Mouse (Mus musculus): ENCODE data around the gene Nfib. TPM values are rescaled to one million over a fixed set of nuclear protein-coding genes. Genes with fewer than 3 reads are reported as not detected.

Gene Nfib
- polyA plus RNA-seq, 1 experiment: 3.9 TPM

DNA sequence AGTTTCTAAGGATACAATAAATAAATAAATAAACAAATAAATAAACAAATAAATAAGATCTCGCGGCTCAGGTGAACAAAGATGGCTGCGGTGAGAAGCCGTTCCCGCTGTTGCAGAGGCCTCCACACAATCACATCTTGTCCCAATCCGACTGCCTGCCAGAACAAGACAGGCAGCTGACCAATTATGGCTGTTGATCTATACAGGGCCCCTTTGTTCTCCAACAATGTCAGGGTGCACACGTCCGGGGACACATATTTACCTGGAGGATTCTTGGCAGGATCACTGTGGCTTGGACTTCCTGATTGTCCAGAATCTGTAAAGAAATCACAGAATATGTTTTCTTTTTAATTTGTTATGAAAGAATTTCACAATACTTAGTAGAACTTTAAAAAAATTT, 322.2 kb downstream of the Nfib start:
- no peaks in the 10 kb centered on the region for H3K4me1 ChIP-seq (replicated peaks; ENCODE audit: control insufficient read depth, insufficient read depth, low read length)
- H3K36me3 ChIP-seq (ENCODE audit: control insufficient read depth, insufficient read depth, low read length): no peaks in the 10 kb centered on the region
- 89% methylated on average over 8 of the region's 8 CpGs for WGBS
- H3K27me3 ChIP-seq (ENCODE audit: control insufficient read depth, insufficient read depth, low read length): no peaks in the 10 kb centered on the region
- H3K4me3 ChIP-seq (ENCODE audit: control insufficient read depth, insufficient read depth, low read length): no peak overlapping the region
- no peak for DNase-seq
- H3K27ac ChIP-seq (ENCODE audit: control insufficient read depth, insufficient read depth, low read length): no peak overlapping the region
- TF ChIP-seq POLR2A (IDR thresholded peaks at IDR 0.05; ENCODE audit: control insufficient read depth, extremely low read depth, insufficient read depth, low read length, poor library complexity) (no peak), CTCF (IDR thresholded peaks at IDR 0.05; ENCODE audit: borderline replicate concordance, control insufficient read depth, extremely low read depth, insufficient read depth, low read length, poor library complexity) (no peak)

DNA sequence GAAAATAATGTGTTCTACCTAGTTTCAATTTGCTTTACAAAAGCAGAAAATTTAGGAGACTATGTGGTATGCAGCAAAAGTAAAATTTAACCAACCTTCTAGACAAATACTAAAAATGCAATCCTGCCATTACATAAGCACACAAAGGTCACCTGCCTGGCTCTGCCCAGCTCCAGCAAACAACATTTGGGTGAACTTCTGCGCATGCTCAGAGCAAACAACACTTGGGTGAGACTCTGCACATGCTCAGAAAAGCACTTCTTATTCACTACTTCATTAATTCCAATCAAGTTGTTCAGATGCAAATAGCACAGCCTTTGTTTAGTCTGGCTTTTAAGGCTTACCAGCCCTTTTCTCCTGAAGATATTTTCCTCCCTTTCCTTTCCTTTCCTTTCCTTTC, 323.8 kb downstream of the Nfib start:
- H3K4me1 ChIP-seq (replicated peaks; ENCODE audit: control insufficient read depth, insufficient read depth, low read length): no peaks in the 10 kb centered on the region
- TF ChIP-seq CTCF (IDR thresholded peaks at IDR 0.05; ENCODE audit: borderline replicate concordance, control insufficient read depth, extremely low read depth, insufficient read depth, low read length, poor library complexity) (no peak), POLR2A (IDR thresholded peaks at IDR 0.05; ENCODE audit: control insufficient read depth, extremely low read depth, insufficient read depth, low read length, poor library complexity) (no peak)
- 100% methylated on average over 1 of the region's 1 CpGs for WGBS
- H3K36me3 ChIP-seq (ENCODE audit: control insufficient read depth, insufficient read depth, low read length): no peaks in the 10 kb centered on the region
- no peak overlapping the region for H3K4me3 ChIP-seq (ENCODE audit: control insufficient read depth, insufficient read depth, low read length)
- DNase-seq: no peak
- H3K27ac ChIP-seq (ENCODE audit: control insufficient read depth, insufficient read depth, low read length): no peak overlapping the region
- no peaks in the 10 kb centered on the region for H3K27me3 ChIP-seq (ENCODE audit: control insufficient read depth, insufficient read depth, low read length)

DNA sequence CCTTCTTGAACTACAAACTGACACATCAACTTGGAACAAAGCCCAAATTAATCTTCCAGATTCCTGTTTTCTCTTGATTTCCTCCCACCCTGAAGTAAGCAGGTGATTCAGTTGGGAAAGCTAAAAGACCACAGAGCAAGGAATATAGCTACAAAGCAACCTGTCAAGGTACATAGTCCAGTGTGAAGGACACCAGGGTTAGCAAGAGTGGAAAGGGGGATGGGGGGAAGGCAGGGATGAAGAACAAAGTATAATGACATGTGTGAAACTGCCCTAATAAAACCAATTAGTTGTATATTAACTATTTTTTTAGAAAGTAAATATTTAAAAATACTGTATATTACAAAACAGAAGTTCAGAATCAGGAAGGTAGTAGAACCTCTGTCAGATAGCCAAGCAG, 325.0 kb downstream of the Nfib start:
- Histone ChIP-seq H3K36me3 (ENCODE audit: control insufficient read depth, insufficient read depth, low read length) (no peaks in the 10 kb centered on the region), H3K4me3 (ENCODE audit: control insufficient read depth, insufficient read depth, low read length) (no peak overlapping the region), H3K27ac (ENCODE audit: control insufficient read depth, insufficient read depth, low read length) (no peak overlapping the region), H3K27me3 (ENCODE audit: control insufficient read depth, insufficient read depth, low read length) (no peaks in the 10 kb centered on the region), H3K4me1 (replicated peaks; ENCODE audit: control insufficient read depth, insufficient read depth, low read length) (no peaks in the 10 kb centered on the region)
- no peak for TF ChIP-seq CTCF (IDR thresholded peaks at IDR 0.05; ENCODE audit: borderline replicate concordance, control insufficient read depth, extremely low read depth, insufficient read depth, low read length, poor library complexity)
- no peak for TF ChIP-seq POLR2A (IDR thresholded peaks at IDR 0.05; ENCODE audit: control insufficient read depth, extremely low read depth, insufficient read depth, low read length, poor library complexity)
- no peak for DNase-seq

DNA sequence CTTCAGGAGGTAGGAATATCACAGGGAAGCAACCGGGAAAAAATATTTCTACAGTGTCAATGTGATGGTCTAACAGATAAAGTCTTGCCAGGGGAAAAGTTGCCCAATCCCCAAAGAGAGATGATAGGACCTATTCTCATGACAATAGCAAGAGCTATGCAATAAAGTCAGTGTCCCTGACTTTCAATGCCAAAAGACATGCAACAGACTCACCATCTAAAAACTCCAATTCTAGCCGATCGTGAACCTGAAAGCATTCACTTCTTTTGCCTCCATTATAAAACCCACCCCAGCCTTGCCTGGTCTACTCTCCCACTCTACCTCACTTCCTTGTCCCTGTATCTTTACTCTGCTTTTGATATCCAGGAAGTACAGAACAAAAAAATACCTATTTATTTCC, 327.5 kb downstream of the Nfib start:
- 98% methylated on average over 3 of the region's 3 CpGs for WGBS
- Histone ChIP-seq H3K27ac (ENCODE audit: control insufficient read depth, insufficient read depth, low read length) (no peak overlapping the region), H3K4me1 (replicated peaks; ENCODE audit: control insufficient read depth, insufficient read depth, low read length) (no peaks in the 10 kb centered on the region), H3K4me3 (ENCODE audit: control insufficient read depth, insufficient read depth, low read length) (no peak overlapping the region), H3K36me3 (ENCODE audit: control insufficient read depth, insufficient read depth, low read length) (no peaks in the 10 kb centered on the region), H3K27me3 (ENCODE audit: control insufficient read depth, insufficient read depth, low read length) (no peaks in the 10 kb centered on the region)
- TF ChIP-seq CTCF (IDR thresholded peaks at IDR 0.05; ENCODE audit: borderline replicate concordance, control insufficient read depth, extremely low read depth, insufficient read depth, low read length, poor library complexity) (no peak), POLR2A (IDR thresholded peaks at IDR 0.05; ENCODE audit: control insufficient read depth, extremely low read depth, insufficient read depth, low read length, poor library complexity) (no peak)
- no peak for DNase-seq

DNA sequence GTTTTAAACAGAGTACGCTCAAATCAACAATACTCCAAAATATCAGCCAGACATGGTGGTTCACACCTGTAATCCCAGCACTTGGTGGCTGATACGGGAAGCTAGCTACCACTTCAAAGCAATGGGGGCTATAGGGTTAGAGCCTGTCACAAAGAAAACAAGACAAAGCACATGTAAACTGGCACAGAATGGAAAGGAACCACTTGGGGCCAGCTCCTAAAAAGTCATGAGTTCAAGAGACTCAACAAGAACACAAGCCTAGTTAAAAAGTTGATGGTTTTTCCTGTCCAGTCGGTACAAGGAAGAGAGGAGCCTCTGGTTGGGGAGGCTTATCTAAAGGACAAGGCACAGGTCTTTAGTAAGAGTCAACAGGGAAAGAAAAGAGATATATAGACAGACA, 327.9 kb downstream of the Nfib start:
- no peaks in the 10 kb centered on the region for H3K36me3 ChIP-seq (ENCODE audit: control insufficient read depth, insufficient read depth, low read length)
- H3K27me3 ChIP-seq (ENCODE audit: control insufficient read depth, insufficient read depth, low read length): no peaks in the 10 kb centered on the region
- no peak overlapping the region for H3K4me3 ChIP-seq (ENCODE audit: control insufficient read depth, insufficient read depth, low read length)
- DNase-seq: no peak
- WGBS: 91% methylated on average over 3 of the region's 3 CpGs
- H3K4me1 ChIP-seq (replicated peaks; ENCODE audit: control insufficient read depth, insufficient read depth, low read length): no peaks in the 10 kb centered on the region
- no peak overlapping the region for H3K27ac ChIP-seq (ENCODE audit: control insufficient read depth, insufficient read depth, low read length)
- TF ChIP-seq CTCF (IDR thresholded peaks at IDR 0.05; ENCODE audit: borderline replicate concordance, control insufficient read depth, extremely low read depth, insufficient read depth, low read length, poor library complexity): no peak
- no peak for TF ChIP-seq POLR2A (IDR thresholded peaks at IDR 0.05; ENCODE audit: control insufficient read depth, extremely low read depth, insufficient read depth, low read length, poor library complexity)

DNA sequence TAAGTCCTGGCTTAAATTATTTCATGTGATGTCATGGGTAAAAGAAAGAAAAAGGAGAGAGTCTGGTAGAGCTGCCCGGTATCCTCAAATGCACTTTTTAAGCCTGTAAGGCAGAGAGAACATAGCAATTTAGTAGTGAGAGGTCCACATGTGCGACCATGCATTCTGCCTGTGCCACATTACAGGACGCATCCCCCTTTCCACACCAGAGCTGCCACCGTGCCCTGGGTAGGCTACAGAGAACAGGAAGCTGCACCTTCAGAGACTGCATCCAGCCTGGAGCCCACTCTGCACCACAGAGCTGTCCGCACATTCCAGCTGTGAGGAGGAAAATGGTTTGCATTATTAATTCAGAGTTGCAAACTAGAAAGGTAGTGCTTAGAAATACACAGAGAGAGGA, 331.0 kb downstream of the Nfib start:
- 76% methylated on average over 5 of the region's 5 CpGs for WGBS

DNA sequence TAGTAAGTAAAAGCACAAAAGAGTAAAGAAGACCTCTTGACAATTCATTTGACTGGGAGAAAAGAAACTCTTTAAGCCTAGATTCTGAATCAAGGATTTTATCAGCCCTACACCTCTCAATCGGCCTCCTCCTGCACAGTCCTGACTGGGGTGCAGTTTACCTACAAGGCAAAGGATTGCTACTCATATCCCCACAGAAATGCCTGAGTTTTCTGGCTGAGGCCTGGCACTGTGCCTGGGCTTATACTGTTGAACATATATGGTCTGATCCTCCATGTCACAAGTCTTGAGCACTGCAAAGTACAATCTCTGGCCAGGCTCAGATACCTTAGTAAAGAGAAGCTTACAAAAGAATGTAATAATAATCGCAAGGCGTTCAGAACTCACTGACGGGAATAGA, 333.3 kb downstream of the Nfib start:
- TF ChIP-seq CTCF (IDR thresholded peaks at IDR 0.05; ENCODE audit: borderline replicate concordance, control insufficient read depth, extremely low read depth, insufficient read depth, low read length, poor library complexity) (no peak), POLR2A (IDR thresholded peaks at IDR 0.05; ENCODE audit: control insufficient read depth, extremely low read depth, insufficient read depth, low read length, poor library complexity) (no peak)

More for the DNA sequence above, 331.0 kb downstream of the Nfib start:
- no peak for DNase-seq
- Histone ChIP-seq H3K4me3 (ENCODE audit: control insufficient read depth, insufficient read depth, low read length) (no peak overlapping the region), H3K4me1 (replicated peaks; ENCODE audit: control insufficient read depth, insufficient read depth, low read length) (no peaks in the 10 kb centered on the region), H3K36me3 (ENCODE audit: control insufficient read depth, insufficient read depth, low read length) (no peaks in the 10 kb centered on the region), H3K27ac (ENCODE audit: control insufficient read depth, insufficient read depth, low read length) (no peak overlapping the region), H3K27me3 (ENCODE audit: control insufficient read depth, insufficient read depth, low read length) (no peaks in the 10 kb centered on the region)
- TF ChIP-seq POLR2A (IDR thresholded peaks at IDR 0.05; ENCODE audit: control insufficient read depth, extremely low read depth, insufficient read depth, low read length, poor library complexity) (no peak), CTCF (IDR thresholded peaks at IDR 0.05; ENCODE audit: borderline replicate concordance, control insufficient read depth, extremely low read depth, insufficient read depth, low read length, poor library complexity) (no peak)

More for the DNA sequence above, 333.3 kb downstream of the Nfib start:
- Histone ChIP-seq H3K4me3 (ENCODE audit: control insufficient read depth, insufficient read depth, low read length) (no peak overlapping the region), H3K36me3 (ENCODE audit: control insufficient read depth, insufficient read depth, low read length) (no peaks in the 10 kb centered on the region), H3K4me1 (replicated peaks; ENCODE audit: control insufficient read depth, insufficient read depth, low read length) (no peaks in the 10 kb centered on the region), H3K27me3 (ENCODE audit: control insufficient read depth, insufficient read depth, low read length) (no peaks in the 10 kb centered on the region), H3K27ac (ENCODE audit: control insufficient read depth, insufficient read depth, low read length) (no peak overlapping the region)
- DNase-seq: no peak
- WGBS: 97% methylated on average over 4 of the region's 4 CpGs

Data from thymus, adult 2 months (tissue).